Mouse (Mus musculus) left cerebral cortex, adult 11 months (tissue): ENCODE data around the gene Tead1.

Experiments
- DNase-seq: peaks from one replicate; pipeline ENCODE4 v3.0.0; 2022; ENCODE audit warnings: low spot score

The Tead1 gene

GRCm38 (mm10) chr7:112859887-112860286 lies 180.8 kb downstream of the Tead1 start:
- DNase-seq = no peak

GRCm38 (mm10) chr7:112862086-112862485 lies 183.0 kb downstream of the Tead1 start:
- DNase-seq = no peak

GRCm38 (mm10) chr7:112864188-112864587 lies 185.1 kb downstream of the Tead1 start:
- no peak for DNase-seq

- DNase-seq = no peak
Observed at GRCm38 (mm10) chr7:112865739-112866138, 186.6 kb downstream of the Tead1 start.

GRCm38 (mm10) chr7:112868551-112869465 lies 189.7 kb downstream of the Tead1 start:
- no peak for DNase-seq

- DNase-seq = no peak
Observed at GRCm38 (mm10) chr7:112871752-112872151, 192.6 kb downstream of the Tead1 start.

- no peak for DNase-seq
Observed at GRCm38 (mm10) chr7:112872435-112873196, 193.5 kb downstream of the Tead1 start.

GRCm38 (mm10) chr7:112876128-112876527 lies 197.0 kb downstream of the Tead1 start:
- DNase-seq = no peak

- peak; percentile 53 for DNase-seq
Observed at GRCm38 (mm10) chr7:112883791-112884274, 204.7 kb downstream of the Tead1 start.

GRCm38 (mm10) chr7:112885546-112885945 lies 206.4 kb downstream of the Tead1 start:
- DNase-seq = no peak

GRCm38 (mm10) chr7:112891883-112892282 lies 212.8 kb downstream of the Tead1 start:
- DNase-seq = no peak

GRCm38 (mm10) chr7:112892595-112892994 lies 213.5 kb downstream of the Tead1 start:
- no peak for DNase-seq

GRCm38 (mm10) chr7:112896363-112896762 lies 217.2 kb downstream of the Tead1 start:
- no peak for DNase-seq

- DNase-seq = no peak
Observed at GRCm38 (mm10) chr7:112901710-112902109, 222.6 kb downstream of the Tead1 start.

- no peak for DNase-seq
Observed at GRCm38 (mm10) chr7:112906848-112907247, 227.7 kb downstream of the Tead1 start.

- DNase-seq = no peak
Observed at GRCm38 (mm10) chr7:112907468-112907867, 228.3 kb downstream of the Tead1 start.

GRCm38 (mm10) chr7:112909164-112909563 lies 230.0 kb downstream of the Tead1 start:
- no peak for DNase-seq

- DNase-seq = no peak
Observed at GRCm38 (mm10) chr7:112912969-112913368, 233.9 kb downstream of the Tead1 start.

GRCm38 (mm10) chr7:112915571-112915970 lies 236.5 kb downstream of the Tead1 start:
- DNase-seq = no peak

- DNase-seq = no peak
Observed at GRCm38 (mm10) chr7:112917613-112918278, 238.6 kb downstream of the Tead1 start.

GRCm38 (mm10) chr7:112918279-112918991 lies 239.3 kb downstream of the Tead1 start:
- DNase-seq = peak; percentile 4

GRCm38 (mm10) chr7:112919845-112920244 lies 240.7 kb downstream of the Tead1 start:
- DNase-seq = peak; percentile 14
